Mouse (Mus musculus): ENCODE measurements around the gene Olfr984.

Olfr984 gene

DNA sequence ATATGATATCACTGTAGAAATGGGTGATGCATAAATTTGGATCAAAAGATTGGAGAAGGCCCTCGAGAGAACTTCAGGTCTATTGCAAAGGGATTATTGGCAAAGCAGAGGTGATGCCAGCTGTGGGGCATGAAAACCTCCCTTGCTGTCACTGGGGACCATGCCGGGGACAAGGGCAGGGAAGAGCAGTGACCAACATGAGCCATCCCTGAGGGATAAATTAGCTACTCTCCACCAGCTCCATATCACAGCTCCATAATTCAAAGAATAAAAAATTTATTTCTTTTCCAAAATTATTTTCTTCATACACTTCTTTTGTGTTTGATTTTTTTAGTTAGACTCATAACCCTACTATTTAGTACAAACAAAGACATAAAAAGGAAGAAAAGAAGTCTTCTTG is at the start of gene Olfr984:
TSS of gene Olfr984 (minus strand) at position 101 of the 400 bp plus-strand sequence.
- no peak for DNase-seq (ENCODE audit: low read depth, low spot score)

DNA sequence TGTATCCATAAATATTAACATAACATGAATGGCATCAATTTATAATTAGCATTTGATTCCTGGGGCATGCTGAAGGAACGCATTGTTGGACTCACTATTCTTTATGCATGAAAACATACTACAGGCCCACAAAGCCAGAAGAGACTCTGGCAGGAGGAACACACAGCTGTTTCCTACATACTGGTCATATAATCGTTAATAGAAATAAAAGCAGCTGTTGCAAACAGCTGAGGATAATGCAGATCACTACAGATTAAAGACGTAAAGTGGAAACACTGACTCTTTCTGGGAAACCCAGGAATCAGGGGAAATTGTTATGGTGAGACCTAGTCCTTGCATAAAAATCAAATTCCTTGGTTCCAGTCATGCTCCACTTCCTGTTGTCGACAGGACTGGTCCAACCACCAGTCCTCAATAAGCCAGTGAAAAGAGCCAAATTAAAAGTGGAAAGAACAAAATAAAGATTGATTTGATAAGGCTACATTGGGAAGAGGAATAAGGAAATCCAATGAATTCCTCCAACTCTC is 41.2 kb upstream of the Olfr984 start:
- DNase-seq (ENCODE audit: low read depth, low spot score): no peak

DNA sequence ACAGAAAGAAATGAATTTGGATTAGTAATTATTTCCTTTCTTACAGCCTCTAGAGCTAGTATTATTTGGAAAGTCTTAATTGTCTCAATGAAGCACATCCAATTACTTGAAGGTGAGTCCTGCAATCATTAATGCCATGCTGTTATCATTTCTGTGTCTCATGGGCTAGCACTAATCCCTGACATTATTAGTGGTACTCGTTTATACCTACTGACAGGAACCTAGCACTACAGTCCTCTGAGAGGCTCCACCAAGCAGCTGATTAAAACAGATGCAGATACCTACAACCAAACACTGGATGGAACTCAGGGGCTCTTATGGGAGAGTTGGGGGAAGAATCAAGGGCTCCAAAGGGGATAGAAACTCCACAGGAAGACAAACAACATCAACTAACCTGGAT is 27.5 kb upstream of the Olfr984 start:
- DNase-seq (ENCODE audit: low read depth, low spot score): no peak

DNA sequence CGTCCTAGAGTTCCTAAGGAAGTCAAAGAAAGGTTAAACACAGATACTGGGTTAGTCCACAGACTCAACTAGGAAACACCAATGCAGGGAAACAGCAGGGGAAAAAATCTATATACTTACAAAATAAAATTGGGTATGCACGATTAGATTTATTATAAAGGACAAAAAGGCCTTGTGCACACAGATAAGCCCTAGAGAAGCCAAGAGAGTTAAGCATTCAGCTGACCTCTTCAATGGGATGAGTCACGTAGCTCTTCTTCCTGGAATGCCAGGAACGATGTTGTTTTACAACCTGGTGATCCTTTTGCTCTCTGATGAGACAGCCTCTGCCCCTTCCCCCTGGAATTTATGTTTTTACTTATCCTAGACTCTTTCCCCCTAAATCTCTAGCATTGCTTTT is 25.5 kb upstream of the Olfr984 start:
- no peak for DNase-seq (ENCODE audit: low read depth, low spot score)

DNA sequence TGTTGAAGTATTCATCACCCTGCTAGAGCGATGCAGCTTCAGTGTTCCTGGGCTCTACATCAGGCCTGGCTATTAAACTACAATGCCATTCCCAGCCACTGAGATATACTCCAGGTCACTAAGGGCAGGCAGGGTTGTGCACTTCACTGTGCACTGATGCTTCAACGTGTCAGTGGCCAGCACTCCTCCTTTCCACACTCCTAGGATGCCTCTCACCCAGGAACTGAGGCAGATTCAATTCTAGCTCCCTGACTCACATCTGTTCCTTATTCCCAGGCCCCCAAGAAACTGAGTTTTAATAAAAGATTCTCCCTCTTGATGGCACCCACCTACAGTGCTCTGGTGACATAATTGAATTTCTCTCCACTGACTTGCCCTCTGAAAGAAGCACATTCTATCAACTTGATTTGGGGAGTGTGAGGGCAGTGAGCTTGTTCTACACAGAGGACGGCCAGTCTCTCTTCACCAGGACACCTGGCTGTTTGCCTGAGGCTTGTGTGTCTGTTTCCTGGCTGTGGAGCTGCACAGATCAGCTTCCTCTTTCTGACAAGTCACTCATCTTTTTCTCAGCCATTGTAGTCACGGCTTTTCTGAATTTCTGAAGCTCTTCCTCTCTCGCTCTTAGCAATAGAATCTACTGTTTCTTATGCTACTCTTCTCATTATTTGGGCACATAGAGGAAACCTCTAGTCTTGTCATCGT is 23.1 kb upstream of the Olfr984 start:
- no peak for DNase-seq (ENCODE audit: low read depth, low spot score)

DNA sequence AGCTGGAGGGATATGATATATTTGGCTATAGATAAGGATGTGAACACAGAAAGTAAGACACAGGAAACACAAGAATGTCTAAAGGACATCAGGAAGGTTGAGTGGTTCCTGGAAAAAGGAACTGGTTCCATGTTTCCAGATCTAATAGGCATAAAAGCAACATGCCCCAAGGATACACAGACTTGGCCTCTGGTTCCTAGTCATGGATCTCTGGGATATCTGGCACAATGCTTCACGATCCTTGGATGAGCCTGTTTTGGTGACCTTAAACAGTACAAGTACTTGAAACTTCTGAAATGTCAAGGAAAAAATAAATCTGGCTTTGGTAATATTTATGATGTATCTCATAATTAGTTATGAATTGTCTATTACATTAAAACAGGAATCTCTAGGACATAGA is 16.6 kb upstream of the Olfr984 start:
- DNase-seq (ENCODE audit: low read depth, low spot score): no peak

GRCm38 (mm10) chr9:40130084-40130483 is 16.1 kb upstream of the Olfr984 start, which contains the start of gene Olfr985:
Gene Olfr985, minus strand, starts transcription at chr9:40130184.
- DNase-seq (ENCODE audit: low read depth, low spot score): no peak

DNA sequence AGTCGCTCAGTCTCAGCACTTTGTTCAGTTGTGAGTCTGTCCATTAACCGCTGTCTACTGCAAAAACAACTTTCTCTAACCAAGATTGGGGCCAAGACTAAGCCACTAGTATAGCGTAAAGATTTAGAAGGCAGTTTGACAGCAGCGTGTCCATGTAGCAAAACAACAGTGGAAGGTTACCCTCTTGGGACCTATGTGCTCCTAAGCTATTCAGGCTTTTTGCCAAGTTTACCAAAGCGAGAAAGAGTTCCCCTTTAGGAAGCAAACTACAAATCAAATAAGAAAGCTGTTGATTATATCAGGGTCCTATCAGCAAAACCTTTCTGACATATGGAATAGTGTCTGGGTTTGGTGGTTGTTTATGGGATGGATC is 3.3 kb upstream of the Olfr984 start:
- no peak for DNase-seq (ENCODE audit: low read depth, low spot score)

GRCm38 (mm10) chr9:40116645-40117286 is 2.8 kb upstream of the Olfr984 start:
- DNase-seq (ENCODE audit: low read depth, low spot score): no peak

GRCm38 (mm10) chr9:40094769-40095168 is 19.2 kb downstream of the Olfr984 start:
- no peak for DNase-seq (ENCODE audit: low read depth, low spot score)

DNA sequence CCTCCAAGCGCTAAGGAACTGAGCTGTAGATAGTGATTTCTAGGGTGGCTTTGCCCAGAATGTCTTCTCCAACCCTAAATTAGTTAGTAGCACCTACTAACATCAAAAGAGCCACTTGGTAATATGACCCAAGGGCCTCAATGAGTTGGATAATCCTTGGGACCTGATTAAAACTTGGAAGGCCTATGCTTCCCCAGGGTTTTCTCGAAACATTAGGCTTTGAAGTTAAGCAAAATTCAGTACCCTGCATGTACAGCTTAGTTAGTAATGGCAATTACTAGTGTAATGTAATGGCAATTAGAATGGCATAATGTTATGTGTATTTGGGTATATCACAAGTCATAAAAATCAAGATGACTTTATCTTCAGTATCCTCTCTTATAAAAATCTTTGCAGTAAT is 20.5 kb downstream of the Olfr984 start, which contains the start of gene Olfr983:
TSS of gene Olfr983 (minus strand) at position 101 of the 400 bp plus-strand sequence.
- DNase-seq (ENCODE audit: low read depth, low spot score): no peak

- no peak for DNase-seq (ENCODE audit: low read depth, low spot score)
Observed at GRCm38 (mm10) chr9:40073529-40073928, 40.5 kb downstream of the Olfr984 start, which contains the start of gene Olfr982. Gene Olfr982, plus strand, starts transcription at chr9:40073829.

GRCm38 (mm10) chr9:40050138-40050537 is 63.9 kb downstream of the Olfr984 start:
- DNase-seq (ENCODE audit: low read depth, low spot score): no peak
